Mouse (Mus musculus) inflammation-experienced regulatory T-cells, adult 6 months (primary cell): ENCODE results near the gene Mchr1. TPM values are rescaled to one million over a fixed set of nuclear protein-coding genes. Genes with fewer than 3 reads are reported as not detected.
A peak's percentile ranks its signal among the peaks of the same experiment; 100 is the strongest.

Source experiments
- ATAC-seq: one replicate; pipeline ENCODE4 v1.8.0; 2017
- polyA plus RNA-seq, 3 experiments: library from polyadenylated mRNA; unstranded; fragments of 100-300 nt; shearing (Covaris generic); gene quantifications; one replicate each; pipeline ENCODE4 v1.2.1; 2017

Gene Mchr1
- polyA plus RNA-seq, 3 experiments from 2014 or later: not detected

GRCm38 (mm10) chr15:81228258-81228657, 7.0 kb upstream of the Mchr1 start:
- no peak for ATAC-seq

GRCm38 (mm10) chr15:81229791-81230190, 5.5 kb upstream of the Mchr1 start:
- ATAC-seq: no peak

- no peak for ATAC-seq
Observed at GRCm38 (mm10) chr15:81231325-81231724, 4.0 kb upstream of the Mchr1 start.

DNA sequence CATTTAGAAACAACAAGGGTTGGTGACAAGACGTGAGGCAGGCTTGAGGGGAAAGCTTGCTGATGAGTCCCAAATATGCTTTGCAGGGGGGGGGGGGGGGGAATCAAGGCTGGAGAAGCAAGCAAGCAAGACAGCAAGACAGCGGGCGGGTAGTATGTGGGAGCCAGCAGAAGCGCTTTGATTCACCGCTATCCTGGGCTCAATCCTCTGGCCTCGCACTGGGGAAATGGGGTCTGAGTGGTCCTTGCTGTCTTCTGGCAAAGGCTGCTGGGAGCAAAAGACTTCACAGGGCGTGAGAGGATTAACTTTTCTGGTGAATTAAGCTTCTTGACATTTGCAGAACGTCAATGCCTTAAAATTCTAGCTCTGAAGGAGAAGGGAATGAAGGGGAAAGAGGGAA, 763 bp downstream of the Mchr1 start:
- no peak for ATAC-seq

GRCm38 (mm10) chr15:81237471-81237870, 2.2 kb downstream of the Mchr1 start:
- ATAC-seq: no peak

DNA sequence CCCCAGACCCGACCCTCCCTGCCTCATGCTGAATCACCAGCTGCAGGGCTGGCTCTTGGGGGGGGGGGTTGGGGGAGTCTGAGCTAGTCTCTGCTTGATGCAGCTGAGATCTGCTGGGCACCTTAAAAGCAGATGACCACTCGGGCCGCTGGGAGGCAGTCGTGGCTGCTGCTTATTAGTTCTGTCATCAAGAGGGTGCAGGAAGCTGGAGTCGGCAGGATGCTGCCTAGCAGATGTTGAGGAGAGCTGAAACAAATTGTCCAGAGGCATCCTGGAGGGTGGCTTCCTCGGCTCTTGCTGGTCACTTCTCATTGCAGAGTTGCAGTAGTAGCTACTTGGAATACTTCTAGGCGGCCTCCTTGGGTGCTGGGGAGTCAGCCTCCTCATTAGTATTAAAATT, 4.0 kb downstream of the Mchr1 start:
- peak; percentile 64 for ATAC-seq

- ATAC-seq: no peak
Observed at GRCm38 (mm10) chr15:81239794-81240343, 4.6 kb downstream of the Mchr1 start.

DNA sequence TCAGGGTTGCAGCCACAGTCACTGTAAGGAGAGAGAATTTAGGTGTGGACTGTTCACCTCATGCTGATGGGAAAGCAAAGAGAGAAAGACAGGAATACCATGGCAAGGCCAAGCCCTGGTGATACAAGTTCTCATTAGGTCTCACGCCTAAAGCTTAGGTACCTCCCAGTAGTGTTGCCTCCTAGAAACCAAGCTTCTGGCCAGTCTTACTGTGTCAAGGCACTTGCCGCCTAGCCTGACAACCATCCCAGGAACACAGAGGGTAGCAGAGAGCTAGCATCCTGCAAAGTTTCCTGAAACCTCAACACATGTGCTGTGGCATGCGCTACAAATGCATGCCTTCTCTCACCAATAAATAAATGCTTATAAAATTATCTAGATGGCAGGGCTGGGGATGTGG, 11.6 kb downstream of the Mchr1 start:
- ATAC-seq: no peak

DNA sequence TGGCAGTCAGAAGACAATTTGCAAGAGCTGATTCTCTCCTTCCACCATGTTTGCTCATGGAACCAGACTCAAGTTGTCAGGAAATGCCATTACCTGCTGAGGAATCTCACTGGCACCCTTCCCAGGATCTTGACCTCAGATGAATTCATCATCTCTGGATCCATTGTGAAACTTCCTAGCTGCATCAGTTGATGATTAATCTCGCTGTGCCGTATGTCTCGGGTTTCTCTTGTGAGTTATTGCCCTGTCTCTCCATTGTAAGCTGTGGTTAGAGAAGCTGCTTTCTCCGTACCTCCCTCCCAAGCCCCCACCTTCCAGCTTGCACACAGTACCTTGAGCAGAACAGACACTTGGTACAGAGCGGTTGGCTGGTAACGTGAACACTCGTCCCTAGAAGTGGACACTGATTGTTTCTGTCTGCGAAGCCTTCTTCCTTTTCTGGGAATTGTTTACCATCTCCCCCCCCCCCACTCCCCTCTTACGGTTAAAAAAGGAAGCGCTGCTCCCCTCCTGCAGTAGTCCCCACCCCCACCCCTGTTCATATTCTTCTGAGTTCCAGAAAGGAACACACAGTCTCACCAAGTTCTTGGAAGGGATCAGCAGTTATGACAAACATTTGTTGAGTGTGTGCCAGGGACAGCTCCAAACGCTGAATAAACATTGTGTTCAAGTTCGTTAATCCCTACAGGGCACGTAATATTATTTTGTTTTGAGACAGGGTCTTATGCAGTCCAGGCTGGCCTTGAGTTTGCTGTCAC, 12.5 kb downstream of the Mchr1 start:
- ATAC-seq: no peak

DNA sequence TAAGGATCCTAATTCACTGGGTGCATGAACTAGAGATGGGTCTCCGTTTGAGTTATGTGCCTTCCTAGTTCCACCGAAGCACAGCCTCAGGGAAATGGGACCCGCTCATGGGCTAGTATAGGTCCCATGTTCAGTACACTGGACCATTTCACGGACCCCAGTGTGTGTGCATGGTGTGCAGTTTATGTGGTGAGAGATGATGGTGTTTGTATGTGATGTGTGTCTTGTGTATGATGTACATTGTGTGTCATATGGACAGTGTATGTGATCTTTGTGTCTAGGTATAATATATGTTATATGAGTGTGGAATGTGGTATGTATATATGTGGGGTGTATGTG, 13.0 kb downstream of the Mchr1 start:
- ATAC-seq: no peak

- no peak for ATAC-seq
Observed at GRCm38 (mm10) chr15:81248951-81249579, 13.8 kb downstream of the Mchr1 start.

DNA sequence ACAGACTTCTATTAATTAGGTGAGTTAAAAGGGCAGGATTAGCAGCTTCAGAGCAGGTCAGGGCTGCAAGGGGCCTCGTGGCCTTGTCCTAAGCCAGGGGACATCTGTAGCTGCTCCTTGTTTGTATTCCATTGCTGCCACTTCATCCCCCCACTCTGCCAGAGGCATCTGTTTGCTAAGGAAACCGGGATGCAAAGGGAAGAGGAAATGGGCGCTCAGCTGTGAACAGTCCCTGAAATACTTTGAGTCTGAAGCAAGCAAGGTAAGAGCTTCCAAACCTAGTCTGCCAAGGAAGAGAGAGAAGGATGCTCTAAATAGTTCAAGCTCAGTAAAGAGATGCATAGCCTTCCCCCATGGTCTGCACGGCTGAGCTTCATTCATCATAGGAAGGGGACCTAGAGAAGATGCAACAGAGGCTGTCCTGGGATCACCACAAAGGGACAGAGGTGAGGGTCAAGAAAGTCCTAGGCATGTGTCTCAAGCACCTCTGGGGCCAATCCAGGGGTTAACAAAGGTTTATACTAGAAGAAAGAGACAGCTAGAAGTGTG, 17.4 kb downstream of the Mchr1 start:
- ATAC-seq: no peak

GRCm38 (mm10) chr15:81253585-81253984, 18.3 kb downstream of the Mchr1 start:
- ATAC-seq: no peak

- peak; percentile 96 for ATAC-seq
Observed at GRCm38 (mm10) chr15:81254113-81254640, 18.9 kb downstream of the Mchr1 start.

DNA sequence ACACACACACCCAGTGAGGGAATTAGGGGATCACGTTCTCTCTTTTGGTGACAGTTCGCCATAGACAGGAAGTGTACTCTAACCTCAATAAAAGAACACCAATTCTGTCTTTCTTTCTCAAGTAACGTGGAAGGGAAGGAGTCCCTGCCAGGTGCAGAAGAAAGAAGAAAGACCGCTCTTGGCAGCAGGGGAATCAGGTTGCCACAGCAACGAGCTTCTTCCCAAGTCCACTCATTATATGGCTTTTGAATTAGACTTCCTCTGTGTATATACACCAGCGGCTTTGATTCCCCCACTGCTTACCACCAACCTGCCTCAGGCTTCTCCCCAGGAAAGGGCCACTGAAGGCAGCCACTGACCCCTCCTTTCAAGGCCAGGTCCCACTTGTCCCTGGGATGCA, 19.8 kb downstream of the Mchr1 start:
- ATAC-seq: peak; percentile 47

- ATAC-seq: no peak
Observed at GRCm38 (mm10) chr15:81258296-81258695, 23.0 kb downstream of the Mchr1 start.

DNA sequence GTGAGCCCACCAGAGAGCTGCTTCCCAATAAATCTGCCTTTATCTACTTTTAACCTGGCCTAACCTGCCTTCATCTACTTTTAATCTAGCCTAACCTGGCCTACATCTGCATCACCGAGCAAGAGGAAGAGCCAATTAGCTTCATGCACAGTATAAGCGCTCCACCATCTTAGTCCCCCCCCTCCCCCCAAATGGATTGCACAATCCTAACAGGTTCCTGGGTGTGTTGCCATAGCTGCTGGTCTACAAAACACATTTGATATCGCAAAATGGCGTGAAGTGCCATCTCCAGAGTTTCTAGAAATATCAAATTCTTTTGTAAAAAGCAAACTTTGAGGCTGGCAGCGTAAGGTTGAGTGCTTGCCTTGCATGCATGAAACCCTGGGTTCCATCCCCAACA, 24.0 kb downstream of the Mchr1 start:
- ATAC-seq: no peak

DNA sequence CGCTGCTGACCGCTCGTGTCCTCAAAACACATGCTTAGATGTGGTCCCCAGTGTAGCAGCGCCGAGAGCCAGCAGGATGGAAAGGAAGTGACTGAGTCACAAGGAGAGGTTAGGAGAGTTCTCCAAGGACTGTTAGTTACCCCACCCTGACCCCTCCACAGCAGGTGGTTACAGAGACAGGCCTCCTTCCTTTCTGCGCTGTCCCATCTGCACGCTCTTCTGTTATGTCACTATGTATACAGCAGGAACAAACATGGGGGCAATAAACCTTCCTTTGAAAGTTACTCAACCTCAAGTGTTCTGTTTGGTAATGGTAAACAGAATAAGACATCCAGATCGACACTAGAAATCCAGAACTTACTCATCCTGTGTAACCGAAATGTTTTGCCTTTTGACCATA, 24.9 kb downstream of the Mchr1 start:
- ATAC-seq: no peak

GRCm38 (mm10) chr15:81264392-81265095, 29.2 kb downstream of the Mchr1 start:
- no peak for ATAC-seq

GRCm38 (mm10) chr15:81267416-81267815, 32.1 kb downstream of the Mchr1 start:
- no peak for ATAC-seq

DNA sequence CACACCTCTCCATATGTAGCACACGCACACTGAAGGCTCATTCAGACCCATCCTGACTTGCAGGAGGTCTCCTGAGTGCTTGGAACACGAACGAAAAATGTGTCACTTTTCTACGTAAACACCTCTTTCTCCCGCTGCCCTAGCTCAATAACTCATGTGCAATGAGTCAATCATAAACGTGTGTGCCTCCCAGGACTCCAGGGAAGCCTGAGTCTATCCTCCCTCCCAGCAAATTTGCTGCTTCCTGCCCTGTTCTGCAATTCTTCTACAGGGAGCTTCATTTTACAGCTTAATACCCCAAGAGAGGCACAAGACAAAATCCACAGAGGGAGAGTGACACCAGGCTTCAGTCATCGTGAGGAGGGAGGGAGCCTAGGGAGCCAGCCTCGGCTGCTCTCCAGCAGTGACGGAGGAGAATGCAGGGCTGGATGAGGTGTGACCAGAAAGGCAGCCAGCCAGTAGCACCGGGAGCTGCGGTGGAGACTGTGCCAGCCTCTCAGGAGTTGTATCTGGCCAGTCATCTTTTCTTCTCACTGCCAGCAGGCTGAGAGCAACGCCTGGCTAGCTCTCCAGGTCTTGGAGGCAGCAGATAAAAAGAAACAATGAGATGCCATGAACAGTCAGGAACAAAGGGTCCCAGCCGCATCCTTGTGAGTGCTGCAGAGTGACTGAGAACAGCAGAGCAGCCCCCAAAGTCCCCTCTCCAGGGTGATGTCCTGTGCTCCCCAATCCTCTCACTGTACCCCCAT, 37.2 kb downstream of the Mchr1 start:
- ATAC-seq: no peak

DNA sequence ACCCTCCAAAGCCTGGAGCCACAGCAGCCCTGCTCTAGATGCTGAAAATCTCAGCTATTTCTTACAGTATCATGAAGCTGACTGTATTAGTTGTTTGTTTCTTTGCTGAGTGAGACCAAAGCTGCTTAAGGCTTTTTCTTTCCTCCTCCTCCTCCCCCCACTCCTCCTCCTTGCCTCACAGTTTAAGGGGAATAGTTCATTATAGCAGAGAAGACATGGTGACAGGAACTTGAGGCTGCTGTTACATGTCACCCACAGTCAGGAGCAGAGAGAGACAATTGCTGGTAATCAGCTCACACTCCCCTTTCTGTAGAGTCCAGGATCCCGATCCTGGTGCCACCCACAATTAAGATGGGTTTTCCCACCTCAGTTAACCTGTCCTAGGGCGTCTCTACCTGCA, 38.1 kb downstream of the Mchr1 start:
- no peak for ATAC-seq
